Mouse (Mus musculus): Measurements from ENCODE around the gene Tmtc4. TPM values are rescaled to one million over a fixed set of nuclear protein-coding genes. Genes with fewer than 3 reads are reported as not detected.

Tmtc4 gene
- polyA plus RNA-seq, 1 experiment from 2014 or later = 57.2 TPM

Other genes starting within 250 kb of the Tmtc4 start
- gene Ggact, start 70.3 kb downstream of the Tmtc4 start, polyA plus RNA-seq (2015; fragmentation: Nextera tagmentation; extraction: Ambion mirVana) = 9.6 and 13.0 TPM in 2 replicates

Data from neural tube, embryonic 15.5 days (tissue).